Mouse (Mus musculus) G1E (cell line): ENCODE data around the gene Adcy3. TPM values are rescaled to one million over a fixed set of nuclear protein-coding genes. Genes with fewer than 3 reads are reported as not detected.

Source experiments
- ATAC-seq: 2 replicates; pipeline ENCODE4 v1.8.0; 2016; ENCODE audit warnings: mild to moderate bottlenecking; ENCODE audit not compliant: insufficient number of reproducible peaks, poor library complexity, low FRiP score, severe bottlenecking; ENCODE audit errors: extremely low read depth
- DNase-seq: peaks from one replicate; pipeline ENCODE4 v3.0.0; 2012; ENCODE audit warnings: low spot score
- H3K27me3 ChIP-seq: 2 replicates; pipeline ENCODE4 v1.6.1; 2012; ENCODE audit warnings: mild to moderate bottlenecking, low read length, inconsistent platforms; ENCODE audit not compliant: insufficient read depth
- H3K36me3 ChIP-seq: replicated peaks from 2 replicates; pipeline ENCODE3; 2012; ENCODE audit warnings: mild to moderate bottlenecking, inconsistent platforms
- H3K4me1 ChIP-seq: 2 replicates; pipeline ENCODE4 v1.6.1; 2012; ENCODE audit warnings: low read depth, low read length, inconsistent platforms, mixed read lengths; ENCODE audit not compliant: insufficient read depth
- H3K4me3 ChIP-seq: 2 replicates; pipeline ENCODE4 v1.5.1; 2012; ENCODE audit warnings: low read depth, mild to moderate bottlenecking, inconsistent platforms, low read length, moderate library complexity, mixed read lengths
- H3K9me3 ChIP-seq: replicated peaks from 2 replicates; pipeline ENCODE4 v1.6.1; 2012; ENCODE audit warnings: inconsistent platforms
- CTCF ChIP-seq: IDR thresholded peaks from 2 replicates; pipeline ENCODE4 v1.5.1; 2012; ENCODE audit warnings: low read depth, low read length, inconsistent platforms, mixed read lengths
- GATA1 ChIP-seq: IDR thresholded peaks from 2 replicates; pipeline ENCODE4 v1.6.1; 2012; ENCODE audit warnings: borderline replicate concordance, low read length, inconsistent platforms, mixed read lengths
- GATA2 ChIP-seq: IDR thresholded peaks from 2 replicates; pipeline ENCODE4 v1.6.1; 2012; ENCODE audit warnings: low read depth, low read length, inconsistent platforms, borderline replicate concordance
- POLR2AphosphoS5 ChIP-seq: IDR thresholded peaks from 2 replicates; pipeline ENCODE4 v1.6.1; 2012; ENCODE audit warnings: low read depth, low read length, inconsistent platforms; ENCODE audit not compliant: insufficient replicate concordance
- TAL1 ChIP-seq: conservative IDR thresholded peaks from 2 replicates; pipeline ENCODE4 v1.6.1; 2012; ENCODE audit warnings: low read depth, low read length, inconsistent platforms, mixed read lengths
- polyA plus RNA-seq: library from polyadenylated mRNA; stranded (reverse); fragments of >175 nt; gene quantifications from 2 replicates; pipeline ENCODE4 v1.2.3, GENCODE M21; 2012
- total RNA-seq, 2 experiments: library from RNA; stranded (forward) in 1 of 2; stranded (reverse) in 1 of 2; fragments of 200-1000 nt in 1 of 2; fragments of >200 nt in 1 of 2; fragmentation: Nextera tagmentation in 1 of 2; gene quantifications; 2 replicates each; pipeline ENCODE4 v1.2.3; 2014 to 2017

Adcy3 gene
- total and polyA plus RNA-seq, 3 experiments: 0.05 TPM; not detected in 2

DNA sequence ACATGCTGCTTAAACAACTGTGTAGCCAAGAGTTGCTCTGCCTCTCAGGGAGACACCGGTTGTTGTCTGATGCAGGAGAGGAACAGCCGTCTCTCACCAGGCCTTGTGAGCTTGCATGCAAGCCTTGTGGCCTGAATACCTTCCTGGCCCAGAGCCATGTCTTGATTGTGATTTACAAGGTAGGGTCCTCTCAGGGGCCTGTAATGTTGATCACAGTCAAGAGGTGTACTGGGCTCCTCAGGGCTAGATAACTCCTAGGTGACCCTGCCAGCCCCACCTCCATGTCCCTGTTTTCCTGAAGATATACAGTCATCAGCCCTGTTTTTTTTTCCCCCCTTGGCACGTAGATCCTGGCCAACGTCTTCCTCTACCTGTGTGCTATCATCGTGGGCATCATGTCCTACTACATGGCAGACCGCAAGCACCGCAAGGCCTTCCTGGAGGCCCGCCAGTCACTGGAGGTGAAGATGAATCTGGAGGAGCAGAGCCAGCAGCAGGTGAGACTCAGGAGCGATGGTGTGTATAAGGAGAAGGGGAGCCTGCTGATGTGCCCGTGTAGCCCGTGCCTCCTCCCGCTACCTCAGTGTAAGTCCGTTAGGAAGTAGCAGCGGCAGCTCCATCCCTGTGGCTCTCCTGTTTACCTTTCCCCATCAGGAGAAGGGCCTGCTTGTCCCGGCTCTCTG, 40.3 kb downstream of the Adcy3 start:
- no peak for DNase-seq

DNA sequence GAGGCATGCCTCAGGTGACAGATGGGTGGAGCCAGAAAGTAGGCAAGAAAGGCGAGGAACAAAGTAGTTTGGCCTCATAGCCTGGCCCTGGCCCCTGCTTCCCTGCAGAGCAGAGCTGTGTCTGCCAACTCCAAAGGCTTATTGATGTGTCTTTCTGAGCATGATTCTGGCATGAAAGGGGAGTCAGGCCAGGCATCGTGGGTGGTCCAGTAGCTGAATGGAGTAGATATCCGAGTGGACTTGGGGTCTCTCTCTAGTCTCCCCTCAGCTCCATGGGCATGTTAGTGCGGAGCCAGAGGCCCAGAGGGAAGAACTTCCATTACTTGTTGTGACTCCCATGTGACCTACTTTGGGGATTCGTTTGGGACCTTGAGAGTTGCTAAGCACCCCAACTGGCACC, 45.9 kb downstream of the Adcy3 start:
- Histone ChIP-seq H3K9me3 (no peaks in the 10 kb centered on the region), H3K27me3 (peaks cover 3% of the 10 kb centered on the region; the same call in 1 of the 2 replicates), H3K4me3 (no peak overlapping the region), H3K36me3 (no peaks in the 10 kb centered on the region), H3K4me1 (peaks cover 10% of the 10 kb centered on the region)
- DNase-seq (no peak), ATAC-seq (no peak)
- no peak for TF ChIP-seq GATA2
- no peak for TF ChIP-seq GATA1
- no peak for TF ChIP-seq POLR2AphosphoS5
- no peak for TF ChIP-seq CTCF
- no peak for TF ChIP-seq TAL1

More for the DNA sequence above, 40.3 kb downstream of the Adcy3 start:
- H3K4me1 ChIP-seq: no peaks in the 10 kb centered on the region
- no peak for TF ChIP-seq POLR2AphosphoS5
- no peak for TF ChIP-seq GATA1
- no peak for TF ChIP-seq TAL1
- TF ChIP-seq GATA2: no peak
- no peak for TF ChIP-seq CTCF
- peaks cover 5% of the 10 kb centered on the region; the same call in 1 of the 2 replicates for H3K27me3 ChIP-seq
- H3K4me3 ChIP-seq: no peak overlapping the region
- no peaks in the 10 kb centered on the region for H3K9me3 ChIP-seq
- no peaks in the 10 kb centered on the region for H3K36me3 ChIP-seq
- no peak for ATAC-seq

DNA sequence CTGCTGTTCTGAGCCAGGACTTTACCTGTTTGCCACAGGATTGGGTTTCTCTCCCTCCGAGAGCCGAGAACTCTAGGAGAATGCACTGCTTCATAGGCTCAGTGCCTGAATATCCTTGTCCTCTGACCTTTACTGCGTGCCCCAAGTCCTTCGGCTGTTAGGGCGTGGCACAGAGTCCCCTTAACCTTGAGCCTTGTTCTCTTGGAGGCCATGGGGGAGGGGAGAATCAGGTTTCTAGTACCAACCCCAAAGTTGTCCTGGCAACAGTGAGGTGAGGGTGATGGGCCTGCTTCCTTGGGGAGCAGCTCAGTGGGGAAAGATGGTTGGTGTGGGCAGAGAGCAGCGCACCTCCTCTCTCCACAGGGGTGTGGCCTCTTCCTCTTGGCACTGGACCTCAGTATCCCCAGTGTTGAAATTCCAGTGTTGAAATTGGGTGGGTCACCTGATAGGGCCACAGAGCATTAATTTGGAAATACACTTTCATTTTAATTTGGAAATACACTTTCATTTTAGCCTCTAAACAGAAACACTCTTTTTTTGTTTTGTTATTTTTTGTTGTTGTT, 46.8 kb downstream of the Adcy3 start:
- H3K36me3 ChIP-seq: no peaks in the 10 kb centered on the region
- no peak overlapping the region for H3K4me3 ChIP-seq
- ATAC-seq (no peak), DNase-seq (no peak)
- H3K4me1 ChIP-seq: peaks cover 10% of the 10 kb centered on the region
- H3K9me3 ChIP-seq: no peaks in the 10 kb centered on the region
- peaks cover 3% of the 10 kb centered on the region; the same call in 1 of the 2 replicates for H3K27me3 ChIP-seq
- no peak for TF ChIP-seq GATA1
- TF ChIP-seq POLR2AphosphoS5: no peak
- TF ChIP-seq GATA2: no peak
- TF ChIP-seq CTCF: no peak
- no peak for TF ChIP-seq TAL1

DNA sequence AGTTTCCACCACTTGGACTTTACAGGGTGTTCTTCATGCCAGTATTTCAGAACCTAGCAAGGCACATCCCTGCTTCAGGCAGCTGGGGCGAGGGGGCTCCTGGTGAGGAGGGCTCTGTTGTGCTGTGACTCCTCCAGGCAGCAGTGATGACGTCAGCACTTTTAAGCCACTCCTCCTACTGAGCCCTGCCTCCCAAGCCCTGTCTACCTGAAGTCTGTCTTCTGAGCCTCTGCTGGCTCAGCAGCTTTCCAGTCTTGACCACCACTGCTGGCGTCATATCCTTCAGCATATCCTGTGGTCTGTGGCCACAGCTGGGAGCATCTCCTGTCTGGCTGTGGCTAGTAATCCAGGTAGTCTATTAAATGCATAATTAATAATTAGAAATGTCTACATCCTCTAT, 47.6 kb downstream of the Adcy3 start:
- Histone ChIP-seq H3K27me3 (peaks cover 3% of the 10 kb centered on the region; the same call in 1 of the 2 replicates), H3K36me3 (no peaks in the 10 kb centered on the region), H3K4me3 (no peak overlapping the region), H3K4me1 (peaks cover 10% of the 10 kb centered on the region), H3K9me3 (no peaks in the 10 kb centered on the region)
- no peak for DNase-seq
- TF ChIP-seq TAL1: no peak
- no peak for TF ChIP-seq GATA1
- no peak for TF ChIP-seq GATA2
- TF ChIP-seq CTCF: no peak
- no peak for TF ChIP-seq POLR2AphosphoS5
- ATAC-seq: no peak

DNA sequence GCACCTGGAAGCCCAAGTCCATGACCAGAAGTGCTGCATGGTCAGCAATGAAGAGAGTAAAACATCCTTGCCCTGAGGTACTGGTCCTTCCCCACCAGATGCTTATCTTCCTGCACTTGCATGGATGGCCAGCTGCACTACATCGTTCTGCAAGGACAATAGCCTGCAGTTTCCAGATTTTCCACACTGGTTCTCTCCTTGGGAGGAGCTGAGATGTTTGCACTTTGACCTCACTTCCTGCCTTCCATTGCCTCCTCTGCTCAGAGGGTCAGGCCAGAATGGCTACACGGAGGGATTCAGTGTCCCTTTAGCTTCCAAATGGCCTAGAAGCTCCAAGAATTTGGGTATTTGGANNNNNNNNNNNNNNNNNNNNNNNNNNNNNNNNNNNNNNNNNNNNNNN, 51.7 kb downstream of the Adcy3 start:
- no peak for TF ChIP-seq GATA2
- TF ChIP-seq POLR2AphosphoS5: no peak
- TF ChIP-seq CTCF: no peak
- TF ChIP-seq GATA1: no peak
- TF ChIP-seq TAL1: no peak
- Histone ChIP-seq H3K4me3 (no peak overlapping the region), H3K27me3 (no peaks in the 10 kb centered on the region), H3K36me3 (no peaks in the 10 kb centered on the region), H3K9me3 (no peaks in the 10 kb centered on the region), H3K4me1 (peaks cover 10% of the 10 kb centered on the region)
- DNase-seq: no peak
- ATAC-seq: no peak
